Mouse (Mus musculus): ENCODE measurements around the gene Slc27a1.

GRCm38 (mm10) chr8:71562751-71563150, 5.9 kb upstream of the Slc27a1 start:
- TF ChIP-seq CTCF (IDR thresholded peaks at IDR 0.05; ENCODE audit: low read depth, low read length) (peak; percentile 53; the same call in 1 of the 2 replicates), POLR2A (IDR thresholded peaks at IDR 0.05; ENCODE audit: borderline replicate concordance, low read depth, low read length) (no peak)

Measured in bone marrow macrophage, adult 2 months (primary cell).